Mouse (Mus musculus) brain, embryonic 14.5 days (tissue): ENCODE measurements around the gene Sgk1.

Experiments used
- CTCF ChIP-seq: fragments of 200-500 bp; IDR thresholded peaks from 2 replicates; pipeline ENCODE4 v1.5.1; 2012; ENCODE audit warnings: inconsistent platforms, mild to moderate bottlenecking, moderate library complexity, borderline replicate concordance; ENCODE audit not compliant: insufficient read depth, insufficient read length; ENCODE audit errors: extremely low read depth
- POLR2A ChIP-seq: fragments of 200-500 bp; IDR thresholded peaks from 2 replicates; pipeline ENCODE4 v1.6.1; 2012; ENCODE audit warnings: mild to moderate bottlenecking, inconsistent platforms, borderline replicate concordance; ENCODE audit not compliant: poor library complexity, insufficient read depth, insufficient read length, severe bottlenecking; ENCODE audit errors: extremely low read depth

DNA sequence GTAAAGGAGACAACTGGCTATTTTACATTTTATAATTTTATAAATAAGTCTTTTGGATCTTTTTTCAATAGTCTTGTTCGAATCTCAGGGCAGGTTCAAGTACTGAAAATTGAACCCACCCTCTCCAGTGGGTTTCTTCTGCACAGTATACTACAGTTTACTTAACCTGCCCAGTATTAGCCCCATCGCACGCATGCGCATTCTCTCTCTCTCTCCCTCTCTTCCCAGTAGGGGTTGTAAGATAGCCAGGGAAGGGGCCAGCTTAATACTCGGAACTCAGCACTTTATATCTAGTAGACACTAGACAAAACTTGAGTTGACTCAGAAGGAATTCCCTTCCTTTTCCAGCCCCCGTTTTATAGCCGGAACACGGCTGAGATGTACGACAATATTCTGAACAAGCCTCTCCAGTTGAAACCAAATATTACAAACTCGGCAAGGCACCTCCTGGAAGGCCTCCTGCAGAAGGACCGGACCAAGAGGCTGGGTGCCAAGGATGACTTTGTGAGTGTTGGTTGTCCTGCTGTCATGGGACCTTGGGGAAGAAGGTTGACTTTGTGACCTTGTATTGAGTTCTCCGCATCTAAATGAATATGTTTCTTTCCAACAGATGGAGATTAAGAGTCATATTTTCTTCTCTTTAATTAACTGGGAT is 115.7 kb downstream of the Sgk1 start:
- no peak for TF ChIP-seq CTCF
- TF ChIP-seq POLR2A, result no peak
